Mouse (Mus musculus) forebrain, embryonic 14.5 days (tissue): ENCODE results near the gene Ccni. TPM values are rescaled to one million over a fixed set of nuclear protein-coding genes. Genes with fewer than 3 reads are reported as not detected.

Experiments used
- ATAC-seq: fragments of 200-750 bp; cut with Nextera tagmentation; 2 replicates; pipeline ENCODE4 v1.8.0; 2017; ENCODE audit warnings: mild to moderate bottlenecking, moderate library complexity
- DNase-seq: peaks from one replicate; pipeline ENCODE4 v3.0.0-alpha.2; 2015; ENCODE audit warnings: low spot score
- H3K27ac ChIP-seq: fragments of 300-500 bp; sonication (generic); 2 replicates; pipeline ENCODE4 v1.5.1; 2014; ENCODE audit warnings: low read depth, mild to moderate bottlenecking, control low read depth, low read length, moderate library complexity
- H3K27me3 ChIP-seq: fragments of 300-500 bp; sonication (generic); replicated peaks from 2 replicates; pipeline ENCODE4 v1.6.1; 2014; ENCODE audit warnings: low read length, control low read depth, mixed read lengths; ENCODE audit not compliant: control insufficient read depth, insufficient read depth
- H3K36me3 ChIP-seq: fragments of 300-500 bp; sonication (generic); 2 replicates; pipeline ENCODE4 v1.6.1; 2014; ENCODE audit warnings: low read length, control low read depth; ENCODE audit not compliant: control insufficient read depth, insufficient read depth
- H3K4me1 ChIP-seq: fragments of 300-500 bp; sonication (generic); 2 replicates; pipeline ENCODE4 v1.6.1; 2014; ENCODE audit warnings: antibody characterized with exemption, low read length, control low read depth; ENCODE audit not compliant: control insufficient read depth, insufficient read depth
- H3K4me2 ChIP-seq: fragments of 300-500 bp; sonication (generic); 2 replicates; pipeline ENCODE4 v1.6.1; 2014; ENCODE audit warnings: mild to moderate bottlenecking, control low read depth, low read length
- H3K4me3 ChIP-seq: fragments of 300-500 bp; sonication (generic); 2 replicates; pipeline ENCODE4 v1.5.1; 2014; ENCODE audit warnings: low read depth, low read length, control low read depth
- H3K9ac ChIP-seq: fragments of 300-500 bp; sonication (generic); 2 replicates; pipeline ENCODE4 v1.6.1; 2014; ENCODE audit warnings: mild to moderate bottlenecking, low read length, control low read depth, moderate library complexity
- H3K9me3 ChIP-seq: fragments of 300-500 bp; sonication (generic); replicated peaks from 2 replicates; pipeline ENCODE4 v1.6.1; 2016; ENCODE audit warnings: low read length, control low read depth, mixed read lengths; ENCODE audit not compliant: control insufficient read depth
- WGBS: fragments of 180-500 bp; shearing (Covaris S2); extraction: QIAGEN DNeasy Blood & Tissue Kit; methylation state at CpG from one replicate; pipeline ENCODE4 v1.1.7; 2014; 5-methylcytosine and 5-hydroxymethylcytosine counted together
- polyA plus RNA-seq: library from polyadenylated mRNA; unstranded; fragments of >200 nt; fragmentation: Nextera tagmentation; extraction: Ambion mirVana; gene quantifications from 2 replicates; pipeline ENCODE4 v1.2.1, GENCODE M21; 2014

Gene Ccni
- polyA plus RNA-seq, 1 experiment from 2014 or later, result 209 TPM

- Histone ChIP-seq H3K9ac (peak overlapping the region; percentile 29; the same call in 1 of the 2 replicates), H3K9me3 (no peaks in the 10 kb centered on the region), H3K27ac (peak overlapping the region; percentile 95; the same call in 1 of the 2 replicates), H3K4me3 (no peak overlapping the region), H3K36me3 (no peaks in the 10 kb centered on the region), H3K27me3 (no peaks in the 10 kb centered on the region), H3K4me1 (peaks cover 13% of the 10 kb centered on the region; the same call in 1 of the 2 replicates), H3K4me2 (peak overlapping the region; percentile 60)
- 74% methylated on average over 1 of the region's 1 CpGs for WGBS
- ATAC-seq, result no peak
- no peak for DNase-seq
Observed at GRCm38 (mm10) chr5:93207555-93207954, 1.3 kb upstream of the Ccni start.

- Histone ChIP-seq H3K27ac (peak overlapping the region; percentile 95), H3K4me2 (peak overlapping the region; percentile 60), H3K4me1 (peaks cover 13% of the 10 kb centered on the region; the same call in 1 of the 2 replicates), H3K27me3 (no peaks in the 10 kb centered on the region), H3K9me3 (no peaks in the 10 kb centered on the region), H3K9ac (peak overlapping the region; percentile 93), H3K36me3 (0 out of 2 replicates have a peak, but pooled peaks cover 3% of the 10 kb centered on the region), H3K4me3 (peak overlapping the region; percentile 92)
- ATAC-seq (peak; percentile 18), DNase-seq (peak; percentile 75)
- under 1% methylated on average over 6 of the region's 6 CpGs for WGBS
Observed at GRCm38 (mm10) chr5:93207006-93207348, 682 bp upstream of the Ccni start.

- WGBS, result 0% methylated on average over 44 of the region's 63 CpGs
Observed at GRCm38 (mm10) chr5:93205371-93206108, 755 bp downstream of the Ccni start.

GRCm38 (mm10) chr5:93201181-93201580, 5.1 kb downstream of the Ccni start:
- 96% methylated on average over 1 of the region's 1 CpGs for WGBS
- H3K9ac ChIP-seq, result no peak overlapping the region
- no peaks in the 10 kb centered on the region for H3K27me3 ChIP-seq
- peaks cover 45% of the 10 kb centered on the region for H3K36me3 ChIP-seq
- no peak for DNase-seq
- peaks cover 13% of the 10 kb centered on the region; the same call in 1 of the 2 replicates for H3K4me1 ChIP-seq
- no peak overlapping the region for H3K4me2 ChIP-seq
- H3K4me3 ChIP-seq, result no peak overlapping the region
- H3K9me3 ChIP-seq, result no peaks in the 10 kb centered on the region
- ATAC-seq, result no peak
- no peak overlapping the region for H3K27ac ChIP-seq

More at GRCm38 (mm10) chr5:93205371-93206108, 755 bp downstream of the Ccni start:
- Histone ChIP-seq H3K4me3 (peak overlapping the region; percentile 92), H3K4me1 (peaks cover 13% of the 10 kb centered on the region; the same call in 1 of the 2 replicates), H3K9ac (peak overlapping the region; percentile 93), H3K27me3 (no peaks in the 10 kb centered on the region), H3K9me3 (no peaks in the 10 kb centered on the region), H3K27ac (peak overlapping the region; percentile 95), H3K36me3 (peaks cover 14% of the 10 kb centered on the region), H3K4me2 (peak overlapping the region; percentile 92)
- ATAC-seq, result peak; percentile 53
- peak; percentile 53 for DNase-seq

GRCm38 (mm10) chr5:93198232-93198631, 8.1 kb downstream of the Ccni start:
- no peak overlapping the region for H3K4me2 ChIP-seq
- H3K4me1 ChIP-seq, result peaks cover 3% of the 10 kb centered on the region; the same call in 1 of the 2 replicates
- 91% methylated on average over 3 of the region's 3 CpGs for WGBS
- no peak for ATAC-seq
- H3K4me3 ChIP-seq, result no peak overlapping the region
- H3K9ac ChIP-seq, result no peak overlapping the region
- no peaks in the 10 kb centered on the region for H3K9me3 ChIP-seq
- H3K36me3 ChIP-seq, result peaks cover 45% of the 10 kb centered on the region
- no peak for DNase-seq
- no peak overlapping the region for H3K27ac ChIP-seq
- no peaks in the 10 kb centered on the region for H3K27me3 ChIP-seq

GRCm38 (mm10) chr5:93190428-93190827, 15.9 kb downstream of the Ccni start:
- 93% methylated on average over 5 of the region's 5 CpGs for WGBS
- Histone ChIP-seq H3K36me3 (peaks cover 39% of the 10 kb centered on the region), H3K9me3 (no peaks in the 10 kb centered on the region), H3K27ac (no peak overlapping the region), H3K4me1 (no peaks in the 10 kb centered on the region), H3K4me2 (no peak overlapping the region), H3K9ac (no peak overlapping the region), H3K27me3 (no peaks in the 10 kb centered on the region), H3K4me3 (no peak overlapping the region)
- DNase-seq (no peak), ATAC-seq (no peak)

GRCm38 (mm10) chr5:93189607-93190006, 16.7 kb downstream of the Ccni start:
- no peak overlapping the region for H3K4me2 ChIP-seq
- H3K27me3 ChIP-seq, result no peaks in the 10 kb centered on the region
- no peaks in the 10 kb centered on the region for H3K4me1 ChIP-seq
- H3K36me3 ChIP-seq, result peaks cover 45% of the 10 kb centered on the region
- H3K4me3 ChIP-seq, result no peak overlapping the region
- H3K9me3 ChIP-seq, result no peaks in the 10 kb centered on the region
- DNase-seq (no peak), ATAC-seq (no peak)
- WGBS, result 64% methylated on average over 3 of the region's 3 CpGs
- no peak overlapping the region for H3K9ac ChIP-seq
- no peak overlapping the region for H3K27ac ChIP-seq

GRCm38 (mm10) chr5:93184548-93184947, 21.7 kb downstream of the Ccni start:
- H3K9me3 ChIP-seq, result no peaks in the 10 kb centered on the region
- DNase-seq (no peak), ATAC-seq (no peak)
- H3K27ac ChIP-seq, result no peak overlapping the region
- H3K4me1 ChIP-seq, result no peaks in the 10 kb centered on the region
- H3K4me3 ChIP-seq, result no peak overlapping the region
- H3K4me2 ChIP-seq, result no peak overlapping the region
- 93% methylated on average over 6 of the region's 6 CpGs for WGBS
- H3K36me3 ChIP-seq, result peaks cover 71% of the 10 kb centered on the region
- no peaks in the 10 kb centered on the region for H3K27me3 ChIP-seq
- H3K9ac ChIP-seq, result no peak overlapping the region

GRCm38 (mm10) chr5:93183311-93183710, 23.0 kb downstream of the Ccni start:
- Histone ChIP-seq H3K4me1 (no peaks in the 10 kb centered on the region), H3K9me3 (no peaks in the 10 kb centered on the region), H3K36me3 (peaks cover 72% of the 10 kb centered on the region), H3K4me2 (no peak overlapping the region), H3K4me3 (no peak overlapping the region), H3K27me3 (no peaks in the 10 kb centered on the region), H3K27ac (no peak overlapping the region), H3K9ac (no peak overlapping the region)
- DNase-seq (no peak), ATAC-seq (no peak)
- 84% methylated on average over 6 of the region's 6 CpGs for WGBS
